Mouse (Mus musculus): ENCODE results near the gene Vmn1r203. TPM values are rescaled to one million over a fixed set of nuclear protein-coding genes. Genes with fewer than 3 reads are reported as not detected.

Gene Vmn1r203
- not detected for polyA plus RNA-seq (2012; fragmentation: generic; extraction: Trizol)

DNA sequence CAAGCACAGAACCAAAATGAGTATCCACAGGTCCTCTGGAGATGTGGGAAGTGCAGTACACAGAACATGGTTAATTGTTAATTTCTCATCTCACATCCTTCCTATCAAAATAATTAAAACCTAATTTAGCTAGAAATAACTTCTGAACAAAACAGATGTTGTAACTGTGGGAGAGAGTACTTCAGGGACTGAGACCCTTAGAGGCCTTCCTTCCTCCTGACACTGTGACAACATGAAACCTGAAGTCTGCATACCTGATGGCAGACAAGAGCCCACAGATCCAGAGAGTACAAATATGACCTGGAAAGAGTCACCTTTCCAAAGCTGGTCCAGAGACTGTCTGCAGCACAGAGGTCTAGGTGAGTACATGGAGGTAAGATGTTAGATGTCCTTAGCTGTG, at the start of gene Vmn1r203:
TSS of gene Vmn1r203 (plus strand) at position 301 of the 400 bp plus-strand sequence.

GRCm38 (mm10) chr13:22471623-22472022, 46.3 kb upstream of the Vmn1r203 start, which contains the start of gene Vmn1r201:
TSS of gene Vmn1r201 (plus strand) at chr13:22471923.

DNA sequence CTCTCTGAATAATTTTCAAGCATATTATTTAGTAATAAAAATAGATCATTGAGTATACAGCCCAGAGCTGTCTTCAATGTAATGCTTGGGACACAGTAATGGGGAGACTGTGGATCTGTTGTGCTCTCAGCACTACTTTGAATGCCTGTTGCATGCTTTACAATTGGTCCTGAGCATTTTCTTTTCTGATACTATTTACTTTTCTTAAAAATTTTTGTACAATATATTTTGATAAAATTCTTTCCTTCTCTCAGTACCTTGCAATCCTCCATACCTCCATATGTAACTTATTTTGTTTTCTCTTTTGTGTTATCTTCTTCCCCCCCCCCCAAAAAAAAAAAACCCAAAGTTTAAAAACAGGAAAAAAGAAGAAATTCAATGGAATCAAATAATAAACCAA, 12.6 kb upstream of the Vmn1r203 start, which contains the start of gene Vmn1r202:
TSS of gene Vmn1r202 (minus strand) at position 101 of the 400 bp plus-strand sequence.

DNA sequence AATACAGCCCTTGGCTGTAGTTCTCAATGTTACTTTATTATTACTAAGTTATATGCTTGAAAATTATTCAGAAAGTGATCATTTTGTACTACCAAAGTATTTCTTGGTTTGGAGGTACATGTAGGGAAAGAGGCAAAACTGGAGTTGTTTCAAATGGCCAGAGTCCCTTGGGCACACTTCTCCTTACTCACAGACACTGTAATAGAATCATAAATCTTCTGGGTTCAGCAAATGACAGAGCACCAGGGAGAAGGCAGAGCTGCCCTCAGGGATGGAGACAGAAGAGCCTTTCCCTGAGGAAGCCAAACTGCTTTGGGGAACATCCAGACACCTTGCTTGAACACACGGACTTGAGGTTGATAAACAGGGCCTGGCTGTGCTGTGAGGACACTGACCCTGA, 35.0 kb downstream of the Vmn1r203 start, which contains the start of gene Vmn1r204:
TSS of gene Vmn1r204 (plus strand) at position 301 of the 400 bp plus-strand sequence.

Other genes starting within 250 kb of the Vmn1r203 start
- not detected for gene Vmn1r195, start 247.6 kb upstream of the Vmn1r203 start, polyA plus RNA-seq (2012; fragmentation: generic; extraction: Trizol)
- gene Vmn1r196, start 228.2 kb upstream of the Vmn1r203 start, polyA plus RNA-seq (2012; fragmentation: generic; extraction: Trizol) = not detected
- not detected for gene Vmn1r197, start 193.5 kb upstream of the Vmn1r203 start, polyA plus RNA-seq (2012; fragmentation: generic; extraction: Trizol)
- gene Vmn1r198, start 167.8 kb upstream of the Vmn1r203 start, polyA plus RNA-seq (2012; fragmentation: generic; extraction: Trizol) = not detected
- not detected for gene Vmn1r199, start 138.3 kb upstream of the Vmn1r203 start, polyA plus RNA-seq (2012; fragmentation: generic; extraction: Trizol)
- gene Vmn1r200, start 127.7 kb upstream of the Vmn1r203 start, polyA plus RNA-seq (2012; fragmentation: generic; extraction: Trizol) = not detected
- gene Vmn1r201, start 46.2 kb upstream of the Vmn1r203 start, polyA plus RNA-seq (2012; fragmentation: generic; extraction: Trizol) = not detected
- not detected for gene Vmn1r202, start 12.7 kb upstream of the Vmn1r203 start, polyA plus RNA-seq (2012; fragmentation: generic; extraction: Trizol)
- gene Vmn1r204, start 35.1 kb downstream of the Vmn1r203 start, polyA plus RNA-seq (2012; fragmentation: generic; extraction: Trizol) = not detected
- not detected for gene Vmn1r205, start 74.9 kb downstream of the Vmn1r203 start, polyA plus RNA-seq (2012; fragmentation: generic; extraction: Trizol)
- not detected for gene Vmn1r206, start 106.1 kb downstream of the Vmn1r203 start, polyA plus RNA-seq (2012; fragmentation: generic; extraction: Trizol)
- not detected for gene Vmn1r207-ps, start 211.5 kb downstream of the Vmn1r203 start, polyA plus RNA-seq (2012; fragmentation: generic; extraction: Trizol)

Data from C3H10T1/2 (cell line).